In genomic region chr3:133754911-133755259, GRCm38 (mm10) we compare ENCODE assay signal across 8 mouse cellular contexts.
DNase-seq lines count a peak whose midpoint lies in the region; ATAC-seq lines count a peak whose summit lies in the region.

No protein-coding gene starts in this region.

- H3K4me2 ChIP-seq in embryonic facial prominence, embryonic 15.5 days (replicated peaks): peak overlapping the region; percentile 32
- no peak overlapping the region for H3K4me2 ChIP-seq in hindbrain, embryonic 11.5 days (replicated peaks; ENCODE audit: low read depth, low read length)
- H3K4me2 ChIP-seq in midbrain, embryonic 11.5 days: no peak overlapping the region
- peak overlapping the region; percentile 9; the same call in 1 of the 2 replicates for H3K4me2 ChIP-seq in stomach, embryonic 15.5 days

- H3K36me3 ChIP-seq in embryonic facial prominence, embryonic 15.5 days: no peaks in the 10 kb centered on the region
- H3K36me3 ChIP-seq in hindbrain, embryonic 11.5 days (ENCODE audit: control insufficient read depth, insufficient read depth, low read length): no peaks in the 10 kb centered on the region
- H3K36me3 ChIP-seq in midbrain, embryonic 11.5 days (ENCODE audit: control insufficient read depth, insufficient read depth, low read length): no peaks in the 10 kb centered on the region
- no peaks in the 10 kb centered on the region for H3K36me3 ChIP-seq in stomach, embryonic 15.5 days

- H3K9ac ChIP-seq in embryonic facial prominence, embryonic 15.5 days: no peak overlapping the region
- H3K9ac ChIP-seq in hindbrain, embryonic 11.5 days (ENCODE audit: low read depth, low read length): no peak overlapping the region
- H3K9ac ChIP-seq in midbrain, embryonic 11.5 days (ENCODE audit: low read length): no peak overlapping the region
- no peak overlapping the region for H3K9ac ChIP-seq in stomach, embryonic 15.5 days

- no peak for ATAC-seq in embryonic facial prominence, embryonic 15.5 days (ENCODE audit: insufficient number of reproducible peaks, low FRiP score, low TSS enrichment, low read depth)
- ATAC-seq in hindbrain, embryonic 11.5 days (ENCODE audit: low FRiP score): peak; percentile 62
- ATAC-seq in midbrain, embryonic 11.5 days (ENCODE audit: low FRiP score): peak; percentile 72; the same call in 1 of the 2 replicates
- peak; percentile 37; the same call in 1 of the 2 replicates for ATAC-seq in stomach, embryonic 15.5 days (ENCODE audit: insufficient read depth, low FRiP score, low read depth)

- H3K4me1 ChIP-seq in embryonic facial prominence, embryonic 15.5 days: peaks cover 28% of the 10 kb centered on the region
- H3K4me1 ChIP-seq in hindbrain, embryonic 11.5 days (replicated peaks; ENCODE audit: control insufficient read depth, insufficient read depth, low read length): peaks cover 6% of the 10 kb centered on the region; the same call in 1 of the 2 replicates
- peaks cover 6% of the 10 kb centered on the region for H3K4me1 ChIP-seq in midbrain, embryonic 11.5 days (ENCODE audit: control insufficient read depth, insufficient read depth, low read length)
- peaks cover 24% of the 10 kb centered on the region; the same call in 1 of the 2 replicates for H3K4me1 ChIP-seq in stomach, embryonic 15.5 days

- peak overlapping the region; percentile 59 for H3K27ac ChIP-seq in embryonic facial prominence, embryonic 15.5 days (replicated peaks)
- no peak overlapping the region for H3K27ac ChIP-seq in hindbrain, embryonic 11.5 days (ENCODE audit: low read depth, low read length)
- no peak overlapping the region for H3K27ac ChIP-seq in midbrain, embryonic 11.5 days (ENCODE audit: low read depth, low read length)
- H3K27ac ChIP-seq in stomach, embryonic 15.5 days: peak overlapping the region; percentile 44; the same call in 1 of the 2 replicates

- no peaks in the 10 kb centered on the region for H3K27me3 ChIP-seq in embryonic facial prominence, embryonic 15.5 days
- H3K27me3 ChIP-seq in hindbrain, embryonic 11.5 days (ENCODE audit: control insufficient read depth, insufficient read depth, low read length): no peaks in the 10 kb centered on the region
- no peaks in the 10 kb centered on the region for H3K27me3 ChIP-seq in midbrain, embryonic 11.5 days (ENCODE audit: control insufficient read depth, insufficient read depth, low read length)
- no peaks in the 10 kb centered on the region for H3K27me3 ChIP-seq in stomach, embryonic 15.5 days (replicated peaks)

- no peak overlapping the region for H3K4me3 ChIP-seq in embryonic facial prominence, embryonic 15.5 days (replicated peaks)
- no peak overlapping the region for H3K4me3 ChIP-seq in hindbrain, embryonic 11.5 days (ENCODE audit: low read depth, low read length)
- H3K4me3 ChIP-seq in midbrain, embryonic 11.5 days (ENCODE audit: low read depth, low read length): no peak overlapping the region
- no peak overlapping the region for H3K4me3 ChIP-seq in stomach, embryonic 15.5 days (replicated peaks)

- 4% methylated on average over 3 of the region's 3 CpGs for WGBS in embryonic facial prominence, embryonic 15.5 days
- 5% methylated on average over 3 of the region's 3 CpGs for WGBS in hindbrain, embryonic 11.5 days
- WGBS in midbrain, embryonic 11.5 days: 6% methylated on average over 3 of the region's 3 CpGs
- 18% methylated on average over 3 of the region's 3 CpGs for WGBS in stomach, embryonic 15.5 days

- peak; percentile 29 for DNase-seq in adrenal gland, postnatal 10 days
- no peak for DNase-seq in adrenal gland, adult 8-10 months
- DNase-seq in NIH3T3 (ENCODE audit: low read depth): peak; percentile 19
- DNase-seq in hindbrain, embryonic 11.5 days (ENCODE audit: low spot score): peak; percentile 32
- DNase-seq in layer of hippocampus, postnatal 14 days (ENCODE audit: low spot score in 2 of 2): peak; percentile 76 to 88
- DNase-seq in midbrain, embryonic 11.5 days (ENCODE audit: low spot score, missing footprints): no peak

- H3K9me3 ChIP-seq in embryonic facial prominence, embryonic 15.5 days (replicated peaks): no peaks in the 10 kb centered on the region
- no peaks in the 10 kb centered on the region for H3K9me3 ChIP-seq in hindbrain, embryonic 11.5 days (ENCODE audit: control insufficient read depth, low read length)
- no peaks in the 10 kb centered on the region for H3K9me3 ChIP-seq in midbrain, embryonic 11.5 days (ENCODE audit: control insufficient read depth, low read length)
- H3K9me3 ChIP-seq in stomach, embryonic 15.5 days: no peaks in the 10 kb centered on the region

Comparison
In these comparisons a context has a peak if more than half of its experiments do, and no peak if none do; other contexts are left out.
1. DNase-seq: peak in adrenal gland, postnatal 10 days (single experiment), NIH3T3 (single experiment), hindbrain, embryonic 11.5 days (single experiment) and layer of hippocampus, postnatal 14 days (2 of 2); none in adrenal gland, adult 8-10 months (single experiment) and midbrain, embryonic 11.5 days (single experiment).
2. H3K27ac ChIP-seq: peak in embryonic facial prominence, embryonic 15.5 days (single experiment) and stomach, embryonic 15.5 days (single experiment); none in hindbrain, embryonic 11.5 days (single experiment) and midbrain, embryonic 11.5 days (single experiment).
3. H3K4me2 ChIP-seq: peak in embryonic facial prominence, embryonic 15.5 days (single experiment) and stomach, embryonic 15.5 days (single experiment); none in hindbrain, embryonic 11.5 days (single experiment) and midbrain, embryonic 11.5 days (single experiment).